Mouse (Mus musculus) mouse embryonic stem cell (cell line): ENCODE measurements around the gene Sgsh.

Experiments
- in situ Hi-C, 2 experiments: fragments of 300-500 bp; cut with MboI; formaldehyde crosslinking; loops; 1 replicate in 1 of 2; 3 replicates in 1 of 2; pipeline ENCODE4 v1.14.3; 2019 to 2020; ENCODE audit warnings: low sequenced_read_pairs in 2 of 2, low pct_unique_long_range_greater_than_20kb in 1 of 2, mixed read lengths in 1 of 2; ENCODE audit not compliant: unreplicated experiment in 1 of 2

Sgsh gene

DNA sequence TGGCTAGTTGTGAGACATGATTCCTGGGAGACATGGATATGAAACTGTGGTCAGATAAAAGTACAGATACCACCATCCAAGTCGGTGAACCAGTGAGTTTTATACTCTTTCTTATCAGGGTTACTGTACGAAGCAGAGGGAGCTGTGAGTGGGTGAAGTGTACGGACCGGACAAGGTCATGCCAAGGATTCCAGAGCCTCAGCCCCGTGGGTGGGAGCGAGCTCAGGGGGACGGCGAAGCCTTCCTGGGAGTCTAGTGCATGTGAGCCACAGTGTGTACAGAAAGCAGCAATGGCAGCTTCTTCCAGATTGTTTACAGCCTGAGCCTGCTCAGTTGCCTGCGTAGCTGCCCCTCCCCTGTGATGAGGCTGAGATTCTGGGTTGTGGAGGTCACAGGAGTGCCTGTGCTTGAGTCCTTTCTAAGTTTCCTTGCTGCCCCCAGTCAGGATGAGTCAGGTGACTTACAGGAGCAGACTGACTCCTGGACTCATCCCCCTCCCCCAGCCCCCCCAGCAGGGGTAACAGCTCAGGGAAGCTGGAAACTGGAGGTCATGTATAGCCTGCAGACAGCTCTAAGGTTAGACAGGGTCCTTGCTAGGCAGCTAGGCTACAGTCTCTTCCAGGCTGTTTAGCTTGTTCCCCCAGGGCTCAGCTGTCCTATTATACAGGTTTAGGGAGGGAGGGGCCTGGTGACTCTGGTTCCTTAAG, 26.4 kb upstream of the Sgsh start:
- in situ Hi-C loops, result no loop called here

DNA sequence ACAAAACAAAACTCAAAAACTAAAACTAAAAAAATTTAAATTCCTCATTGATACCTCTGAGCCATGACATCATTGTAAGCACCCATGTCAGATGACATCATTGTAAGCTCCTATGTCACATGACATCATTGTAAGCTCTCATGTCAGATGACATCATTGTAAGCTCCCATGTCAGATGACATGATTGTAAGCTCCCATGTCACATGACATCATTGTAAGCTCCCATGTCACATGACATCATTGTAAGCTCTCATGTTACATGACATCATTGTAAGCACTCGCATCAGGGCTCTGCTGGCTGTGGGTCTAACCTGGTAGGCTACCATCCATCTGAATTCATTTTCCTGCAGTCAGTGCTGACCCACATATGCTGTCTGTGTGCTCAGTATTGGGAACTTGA, 23.2 kb upstream of the Sgsh start:
- in situ Hi-C loops, result no loop called here

DNA sequence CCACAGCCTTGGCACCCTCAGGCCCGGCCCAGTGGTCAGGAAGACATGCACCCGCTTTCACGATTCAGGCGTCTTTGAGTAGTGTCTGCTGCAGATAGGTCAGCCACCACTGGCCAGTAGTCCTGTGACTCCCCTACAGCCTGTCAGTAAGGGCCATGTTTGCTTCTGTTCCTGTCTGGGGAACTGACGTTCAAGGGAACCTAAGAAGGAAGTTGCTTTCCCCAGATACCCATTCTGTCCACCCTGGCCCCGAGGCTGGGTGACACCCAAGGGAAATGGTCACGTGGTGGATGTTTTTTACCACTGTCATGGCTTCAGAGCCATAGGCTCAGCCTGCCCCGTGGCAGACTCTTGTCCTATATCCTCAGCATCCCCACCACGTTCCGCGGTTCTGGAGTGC, 22.0 kb upstream of the Sgsh start:
- in situ Hi-C loops, result no loop called here

DNA sequence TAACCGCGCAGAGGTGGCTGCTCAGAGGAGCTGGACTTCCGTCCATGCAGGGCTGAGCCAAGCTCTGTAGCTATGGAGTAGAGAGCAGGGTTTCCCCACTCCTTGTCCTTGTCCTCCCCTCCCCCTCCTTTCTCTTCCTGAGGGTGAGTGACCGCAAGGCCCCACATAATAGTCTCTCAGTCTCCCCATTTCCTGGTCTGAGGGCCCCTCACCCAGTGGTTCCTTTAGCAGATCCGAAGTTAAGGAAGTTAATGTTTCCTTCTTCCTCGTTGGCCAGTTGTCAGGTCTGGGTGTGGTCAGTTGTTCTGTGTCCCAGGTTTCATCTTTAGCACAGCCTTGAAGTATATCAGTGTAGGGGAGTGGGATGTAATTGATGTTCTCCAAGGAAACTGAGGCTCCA, 20.1 kb upstream of the Sgsh start:
- in situ Hi-C loops, result no loop called here

DNA sequence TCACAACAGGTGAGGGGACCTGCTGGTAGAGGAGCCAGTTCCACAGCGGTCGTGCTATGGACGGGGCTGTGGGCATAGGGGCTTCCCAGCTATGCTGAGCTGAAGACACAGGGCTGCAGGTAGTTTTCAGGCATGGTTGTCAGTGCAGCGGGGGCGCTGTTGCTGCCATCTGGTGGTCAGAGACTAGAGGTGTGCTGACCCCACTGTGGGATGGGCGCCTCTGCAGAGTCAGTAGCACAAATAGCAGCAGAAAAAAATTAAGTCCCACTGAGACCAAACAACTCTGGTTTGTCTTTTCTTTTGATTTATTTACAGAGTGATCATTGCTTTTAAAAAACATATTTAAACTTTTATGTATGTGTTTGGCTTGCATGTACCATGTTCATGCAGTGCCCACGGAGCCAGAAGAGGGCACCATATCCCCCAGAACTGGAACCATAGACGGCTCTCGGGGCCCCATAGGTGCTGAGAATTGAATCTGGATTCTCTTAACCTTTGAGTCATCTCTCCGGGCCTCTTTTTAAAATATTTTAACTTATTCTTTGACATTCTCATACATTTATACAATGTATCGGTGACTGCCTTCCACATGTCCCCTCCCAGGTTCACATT, 8.3 kb upstream of the Sgsh start:
- in situ Hi-C loops, result no loop called here

DNA sequence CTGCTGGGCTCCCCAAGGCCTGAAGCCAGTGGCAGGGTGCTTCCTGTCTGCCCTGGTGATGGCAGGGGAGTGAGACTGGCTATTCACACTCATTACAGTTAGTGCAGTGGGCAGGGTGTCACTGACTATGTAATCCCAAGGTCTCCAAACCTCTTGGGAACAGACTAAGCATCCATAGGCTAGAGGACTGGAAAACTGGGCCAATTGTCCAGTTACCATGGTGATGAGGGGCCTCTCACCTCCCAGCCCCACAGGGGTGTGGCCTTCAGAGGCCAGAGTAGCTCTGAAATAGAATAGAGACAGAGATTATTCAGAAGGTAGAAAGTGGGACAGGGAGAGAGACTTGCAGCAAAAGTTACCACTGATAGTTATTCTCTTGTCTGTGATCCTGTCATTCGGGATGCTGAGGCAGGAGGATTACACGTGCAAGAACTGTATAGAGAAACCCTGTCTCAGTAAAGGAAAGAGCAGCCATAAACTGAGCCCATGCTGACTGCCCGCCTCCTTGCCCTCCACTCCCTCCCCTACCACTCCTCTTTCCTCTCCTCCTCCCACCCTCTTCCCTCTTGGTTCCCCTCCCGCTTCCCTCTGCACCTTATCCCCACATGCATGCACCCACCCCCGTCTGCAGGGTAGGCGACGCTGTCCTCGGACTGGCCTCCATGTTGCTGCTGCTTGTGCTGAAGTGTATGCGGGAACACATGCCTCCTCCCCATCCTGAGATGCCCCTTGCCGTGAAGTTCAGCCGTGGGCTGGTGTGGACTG, 7.6 kb upstream of the Sgsh start:
- in situ Hi-C loops, result no loop called here

DNA sequence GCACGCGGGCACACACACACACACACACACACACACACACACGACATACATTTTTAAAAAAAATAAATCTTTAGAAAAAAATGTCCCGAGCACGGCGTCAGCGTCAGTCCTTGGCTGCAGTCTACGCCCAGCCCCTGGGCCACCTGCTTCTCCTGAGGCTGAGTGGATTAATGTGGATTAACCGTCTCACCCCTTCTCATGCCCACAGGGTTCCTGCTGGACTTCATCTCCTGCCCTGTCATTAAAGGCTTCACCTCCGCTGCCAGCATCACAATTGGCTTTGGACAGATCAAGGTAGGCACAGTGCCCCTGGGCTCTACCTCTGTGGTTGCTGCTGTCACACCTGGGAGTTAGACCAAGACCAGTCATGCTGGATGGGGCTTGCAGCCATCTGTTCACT, 3.8 kb upstream of the Sgsh start:
- in situ Hi-C loops, result no loop called here

DNA sequence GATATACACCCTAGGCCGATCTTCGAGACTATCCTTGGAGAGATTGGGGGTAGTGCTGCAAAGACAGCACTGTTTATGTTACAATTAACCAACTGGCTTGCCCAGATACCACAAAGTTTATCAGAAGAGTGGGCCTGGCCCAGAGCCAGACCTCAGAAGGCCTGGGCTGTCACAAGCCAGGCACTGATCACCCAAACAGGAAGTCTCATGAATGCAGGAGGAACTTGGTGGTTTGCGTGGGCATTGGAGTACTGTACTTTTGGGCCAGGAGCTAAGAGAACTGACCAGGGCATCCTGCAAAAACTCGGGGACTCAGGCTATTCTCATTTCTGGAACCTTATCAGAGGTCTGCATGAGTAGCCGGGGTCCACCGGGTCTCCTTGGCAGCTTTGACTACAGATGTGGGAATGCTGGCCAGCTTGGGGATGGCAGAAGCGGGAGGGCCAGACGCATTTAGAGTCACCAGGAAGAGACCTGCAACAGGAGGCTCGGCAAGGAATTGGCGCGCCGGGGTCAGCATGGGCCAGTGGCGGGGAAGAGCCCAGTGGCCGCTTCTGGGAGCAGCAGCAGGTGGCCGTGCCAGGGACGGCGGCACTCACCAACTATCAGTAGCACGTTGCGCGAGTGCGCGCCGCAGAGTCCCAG, 416 bp downstream of the Sgsh start:
- in situ Hi-C loops, result no loop called here

DNA sequence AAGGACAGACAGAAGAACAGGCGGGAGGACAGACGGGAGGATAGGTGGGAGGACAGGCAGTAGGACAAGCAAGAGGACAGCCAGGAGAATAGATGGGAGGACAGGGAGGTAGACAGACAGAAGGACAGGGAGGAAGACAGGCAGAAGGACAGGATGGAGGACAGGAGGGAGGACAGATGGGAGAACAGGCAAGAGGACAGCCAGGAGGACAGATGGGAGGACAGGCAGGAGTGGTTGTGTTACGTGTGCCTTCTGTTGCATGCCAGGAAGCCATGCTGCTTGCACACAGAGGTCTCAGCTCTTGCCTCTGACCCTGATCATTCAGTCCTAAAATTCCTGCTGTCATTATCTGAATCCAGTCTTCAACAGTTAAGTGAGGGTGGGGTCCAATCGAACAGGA, 1.4 kb downstream of the Sgsh start:
- in situ Hi-C loops, result no loop called here

DNA sequence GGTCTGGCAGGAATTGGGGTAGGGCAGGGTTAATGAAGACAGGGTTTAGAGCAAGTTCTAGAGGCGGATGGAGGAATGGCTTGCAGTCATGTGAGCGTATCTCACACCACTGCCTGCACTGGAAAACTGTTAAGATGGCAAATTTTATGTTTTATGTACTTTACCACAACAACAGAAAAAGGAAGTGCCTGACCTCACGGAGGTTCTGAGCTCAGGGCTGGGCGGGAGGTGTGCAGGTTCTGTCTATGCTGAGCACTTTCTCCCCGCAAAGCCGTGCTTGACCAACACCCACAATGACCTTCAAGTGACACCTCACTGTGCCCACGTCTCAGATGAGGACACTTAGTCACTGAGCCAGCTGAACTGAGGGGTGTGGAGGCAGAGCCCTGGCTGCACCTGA, 3.2 kb downstream of the Sgsh start:
- in situ Hi-C loops, result no loop called here

DNA sequence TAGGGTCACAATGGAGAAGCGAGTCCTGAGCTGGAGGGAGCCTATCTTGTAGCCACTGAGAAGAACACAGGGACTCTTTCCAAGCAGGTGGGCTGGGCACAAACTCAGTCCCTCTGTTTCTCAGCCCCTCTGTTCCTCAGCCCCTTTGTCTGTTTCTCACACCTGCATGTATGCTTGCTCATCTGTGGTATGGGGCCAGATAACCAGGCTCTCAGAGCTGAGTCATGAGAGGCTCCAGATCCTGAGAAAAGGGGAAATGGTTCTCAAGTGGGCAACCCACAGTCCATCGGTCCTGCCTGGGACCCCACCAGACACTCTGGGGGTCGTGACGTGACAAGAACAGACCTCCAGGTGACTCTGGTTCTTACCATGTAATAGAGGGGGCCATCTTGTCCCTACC, 8.2 kb downstream of the Sgsh start:
- in situ Hi-C loops, result loop anchor here in 1 of 2 experiments (10.0 kb wide), 1 partner anchor 58 kb away; no protein-coding TSS in a partner anchor

DNA sequence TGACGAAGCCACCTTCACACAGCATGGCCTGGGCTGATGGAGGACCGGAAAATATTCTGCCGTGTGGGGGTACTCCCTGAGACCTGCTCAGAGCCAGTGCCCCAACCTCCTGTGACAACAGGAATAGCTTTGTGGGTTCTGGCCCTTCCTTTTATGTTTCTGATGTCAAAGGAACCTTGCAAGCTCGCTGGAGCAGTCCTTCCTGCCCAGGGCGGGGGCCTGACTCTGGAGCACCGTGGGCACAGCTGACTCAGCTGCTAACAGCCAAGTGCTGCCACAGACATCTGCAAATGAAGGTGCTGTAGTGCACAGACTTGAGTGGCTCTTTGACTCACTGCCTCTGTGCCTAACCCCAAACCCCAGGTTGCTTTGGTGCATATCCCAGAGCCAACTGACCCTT, 10.5 kb downstream of the Sgsh start:
- in situ Hi-C loops, result loop anchor here in 1 of 2 experiments (10.0 kb wide), 1 partner anchor 60 kb away; no protein-coding TSS in a partner anchor

DNA sequence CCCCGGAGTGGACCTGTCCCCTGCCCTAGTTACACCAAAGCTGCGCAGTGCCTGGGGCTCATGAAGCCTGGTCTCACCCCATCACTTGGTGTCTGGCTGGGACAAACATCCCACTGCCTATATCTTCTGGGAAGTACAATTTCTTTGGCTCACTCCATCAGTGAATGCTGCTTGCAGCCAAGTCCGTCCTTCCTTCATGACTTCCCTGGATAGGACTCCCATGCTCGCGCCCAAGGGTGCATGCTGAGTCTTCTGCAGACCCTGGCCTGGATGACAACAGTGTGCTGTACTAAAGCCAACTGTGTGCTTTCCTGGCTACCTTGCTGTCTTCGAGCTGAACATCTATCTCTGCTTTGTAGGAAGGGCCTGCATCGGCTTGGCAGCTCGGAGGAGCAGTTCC, 11.2 kb downstream of the Sgsh start:
- in situ Hi-C loops, result loop anchor here in 1 of 2 experiments (10.0 kb wide), 1 partner anchor 61 kb away; no protein-coding TSS in a partner anchor

DNA sequence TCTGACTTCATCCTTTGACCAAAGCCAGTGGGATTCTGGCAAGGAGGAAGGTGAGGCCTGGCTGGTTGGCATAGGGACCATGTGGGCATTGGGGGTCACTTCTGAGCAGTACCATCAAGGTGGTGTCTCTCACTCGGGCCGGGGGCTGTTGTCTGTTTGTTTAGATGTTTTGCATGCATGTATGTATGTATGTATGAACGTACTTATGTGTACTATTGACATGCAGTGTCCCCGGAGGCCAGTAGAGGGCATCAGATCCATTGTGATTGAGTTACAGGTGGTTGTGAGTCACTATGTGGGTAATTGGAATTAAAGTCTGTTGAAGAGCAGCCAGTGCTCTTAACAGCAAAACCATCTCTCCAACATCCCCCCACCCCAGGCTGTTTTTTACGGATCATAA, 15.7 kb downstream of the Sgsh start:
- in situ Hi-C loops, result loop anchor here (10.0 kb wide), 1 partner anchor 65 kb away; no protein-coding TSS in a partner anchor

DNA sequence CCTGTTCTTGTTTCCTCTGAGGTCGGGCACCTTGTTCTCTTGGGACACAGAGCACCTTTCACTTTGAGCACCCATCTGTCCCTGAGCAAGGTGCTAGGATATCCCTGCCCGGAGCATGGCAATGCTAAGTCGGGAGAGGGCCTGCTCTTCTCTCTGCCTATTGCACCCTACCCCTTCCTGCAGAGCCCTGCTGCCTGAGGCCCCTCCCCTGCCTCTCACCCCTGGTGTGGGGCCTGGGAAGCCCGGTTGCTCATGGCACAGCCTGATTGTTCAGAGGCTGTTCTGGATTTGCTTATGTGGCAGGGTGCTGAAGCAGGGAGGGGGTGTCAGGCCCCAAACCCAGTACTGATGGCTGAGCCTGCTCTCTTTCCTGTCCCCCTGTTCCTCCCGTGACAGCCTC, 16.2 kb downstream of the Sgsh start:
- in situ Hi-C loops, result loop anchor here in 1 of 2 experiments (10.0 kb wide), 1 partner anchor 66 kb away; no protein-coding TSS in a partner anchor

DNA sequence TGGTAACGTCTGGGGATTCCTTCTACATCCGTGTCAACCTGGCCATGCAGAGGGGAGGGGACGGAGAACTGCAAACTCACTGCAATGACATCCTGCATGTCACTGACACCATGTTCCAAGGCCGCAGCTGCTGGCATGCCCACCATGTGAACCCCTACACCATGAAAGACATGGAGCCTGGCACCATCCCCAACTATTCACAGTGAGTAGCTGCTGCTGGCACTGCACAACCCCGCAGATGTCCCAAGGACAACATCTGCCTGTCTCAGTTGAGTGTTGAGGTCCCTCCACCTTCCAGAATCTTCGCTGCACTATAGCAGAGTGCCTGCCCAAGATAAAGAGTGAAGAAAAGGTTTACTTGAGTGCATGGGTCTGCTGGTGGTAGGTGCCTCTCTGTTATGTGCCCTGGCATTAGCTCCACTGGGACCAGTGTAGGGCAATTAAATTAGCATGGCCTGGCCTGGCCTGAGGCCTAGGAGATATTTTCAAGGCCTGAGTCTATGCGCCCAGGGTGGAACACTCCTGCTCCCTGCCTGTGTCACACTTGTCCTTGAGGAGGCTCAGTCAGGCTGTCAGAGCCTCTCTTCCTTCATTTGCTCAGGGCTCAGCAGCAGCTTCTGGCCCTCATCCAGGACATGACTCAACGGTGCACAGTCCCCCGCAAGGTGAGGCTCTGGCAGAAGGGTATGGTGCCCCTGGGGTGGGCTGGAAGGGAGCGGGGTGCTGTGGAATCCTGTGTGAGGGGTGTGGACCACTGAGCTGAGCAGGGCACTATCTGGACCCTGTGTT, 16.9 kb downstream of the Sgsh start:
- in situ Hi-C loops, result loop anchor here in 1 of 2 experiments (10.0 kb wide), 1 partner anchor 66 kb away; no protein-coding TSS in a partner anchor

DNA sequence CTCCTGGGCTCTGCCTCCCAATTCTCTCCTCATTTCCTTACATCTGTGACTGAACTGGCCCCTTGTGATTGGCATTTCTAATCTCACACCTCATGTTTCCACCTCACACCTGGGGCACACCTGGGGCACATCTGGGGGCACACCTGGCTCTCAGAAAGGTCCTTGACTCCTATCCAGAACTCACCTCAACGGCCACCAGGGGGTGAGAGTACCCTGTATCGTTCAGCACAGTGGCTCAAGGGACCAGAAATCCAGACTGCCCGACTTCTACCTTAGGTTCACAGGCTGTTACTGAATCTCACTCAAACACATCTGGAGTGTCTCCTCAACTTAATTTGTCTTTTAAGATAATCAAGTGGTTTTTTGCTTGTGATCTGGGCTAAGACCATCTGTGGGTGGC, 23.4 kb downstream of the Sgsh start:
- in situ Hi-C loops, result loop anchor here in 1 of 2 experiments (10.0 kb wide), 1 partner anchor 73 kb away; no protein-coding TSS in a partner anchor

DNA sequence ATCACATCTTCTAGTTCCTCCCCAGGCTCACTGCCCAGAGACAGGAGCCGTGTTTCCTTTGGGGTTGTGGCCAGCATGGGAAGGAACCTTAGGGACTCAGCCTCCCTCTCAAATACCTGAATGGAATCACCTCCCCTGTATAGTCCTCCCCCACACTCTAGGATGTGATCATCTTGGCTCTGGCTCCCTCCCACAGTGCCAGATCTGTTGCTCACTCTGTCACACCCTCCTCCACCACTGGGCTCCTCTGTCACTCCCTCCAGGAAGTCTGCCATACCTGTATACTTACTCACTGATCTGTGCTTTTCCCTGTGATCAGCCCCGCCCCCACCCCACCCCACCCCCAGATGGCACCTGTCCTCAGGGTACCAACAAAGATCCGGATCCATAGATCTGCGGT, 24.7 kb downstream of the Sgsh start:
- in situ Hi-C loops, result loop anchor here in 1 of 2 experiments (10.0 kb wide), 1 partner anchor 74 kb away; no protein-coding TSS in a partner anchor
